Mouse (Mus musculus) MEL (cell line): ENCODE results near the gene Rbm24. TPM values are rescaled to one million over a fixed set of nuclear protein-coding genes. Genes with fewer than 3 reads are reported as not detected.

ENCODE experiments used
- DNase-seq: peaks from one replicate; pipeline ENCODE4 v3.0.0; 2011; ENCODE audit warnings: low read depth, low spot score
- H3K27ac ChIP-seq: 2 replicates; pipeline ENCODE4 v1.5.1; 2012; ENCODE audit warnings: low read depth, mild to moderate bottlenecking, control low read depth, low read length, moderate library complexity; ENCODE audit not compliant: control insufficient read depth
- H3K27me3 ChIP-seq, 2 experiments: fragments of 150-350 bp in 1 of 2; sonication (generic) in 1 of 2; 2 replicates each; pipeline ENCODE4 v1.6.1; 2012; ENCODE audit warnings: low read length in 2 of 2, mild to moderate bottlenecking in 2 of 2, improper control_type of control experiment in 1 of 2, moderate library complexity in 1 of 2; ENCODE audit not compliant: insufficient read depth in 2 of 2, control insufficient read depth in 1 of 2
- H3K36me3 ChIP-seq, 2 experiments: 2 replicates each; pipeline ENCODE4 v1.6.1; 2012 to 2014; ENCODE audit warnings: low read length in 2 of 2, improper control_type of control experiment in 1 of 2, inconsistent platforms in 1 of 2, mild to moderate bottlenecking in 1 of 2; ENCODE audit not compliant: insufficient read depth in 2 of 2, control insufficient read depth in 1 of 2
- H3K4me1 ChIP-seq, 2 experiments: fragments of 150-350 bp in 1 of 2; sonication (generic) in 1 of 2; 2 replicates each; pipeline ENCODE4 v1.6.1; 2012; ENCODE audit warnings: low read length in 2 of 2, improper control_type of control experiment in 1 of 2, mild to moderate bottlenecking in 1 of 2; ENCODE audit not compliant: insufficient read depth in 2 of 2, control insufficient read depth in 1 of 2
- H3K4me3 ChIP-seq, 2 experiments: fragments of 150-350 bp in 1 of 2; sonication (generic) in 1 of 2; 2 replicates each; pipeline ENCODE4 v1.5.1; 2012; ENCODE audit warnings: low read depth in 2 of 2, low read length in 2 of 2, mild to moderate bottlenecking in 2 of 2, moderate library complexity in 2 of 2, control low read depth in 1 of 2, improper control_type of control experiment in 1 of 2; ENCODE audit not compliant: control insufficient read depth in 1 of 2, insufficient read depth in 1 of 2
- H3K79me2 ChIP-seq: 2 replicates; pipeline ENCODE4 v1.6.1; 2012; ENCODE audit warnings: mild to moderate bottlenecking, low read length, moderate library complexity; ENCODE audit not compliant: control insufficient read depth, poor library complexity, insufficient read depth
- H3K9ac ChIP-seq: 2 replicates; pipeline ENCODE4 v1.6.1; 2012; ENCODE audit warnings: low read depth, mild to moderate bottlenecking, control low read depth, low read length, moderate library complexity; ENCODE audit not compliant: control insufficient read depth, poor library complexity, severe bottlenecking
- H3K9me3 ChIP-seq: fragments of 150-350 bp; sonication (generic); replicated peaks from 2 replicates; pipeline ENCODE4 v1.6.1; 2012; ENCODE audit warnings: mild to moderate bottlenecking, low read length, improper control_type of control experiment, moderate library complexity; ENCODE audit not compliant: insufficient read depth
- BHLHE40 ChIP-seq: IDR thresholded peaks from 2 replicates; pipeline ENCODE4 v1.6.1; 2012; ENCODE audit warnings: low read depth, mild to moderate bottlenecking, inconsistent platforms, low read length, improper control_type of control experiment, borderline replicate concordance
- CHD1 ChIP-seq: IDR thresholded peaks from 2 replicates; pipeline ENCODE4 v1.6.1; 2012; ENCODE audit warnings: low read depth, mild to moderate bottlenecking, inconsistent platforms, low read length, improper control_type of control experiment
- CHD2 ChIP-seq: IDR thresholded peaks from 2 replicates; pipeline ENCODE4 v1.6.1; 2011; ENCODE audit warnings: low read length, improper control_type of control experiment
- E2F4 ChIP-seq: IDR thresholded peaks from 2 replicates; pipeline ENCODE4 v1.6.1; 2011; ENCODE audit warnings: low read depth, low read length, improper control_type of control experiment, borderline replicate concordance
- ELF1 ChIP-seq: IDR thresholded peaks from 2 replicates; pipeline ENCODE4 v1.6.1; 2014; ENCODE audit warnings: low read depth, mild to moderate bottlenecking, inconsistent platforms, low read length, improper control_type of control experiment, moderate library complexity
- EP300 ChIP-seq, 2 experiments: IDR thresholded peaks; 2 replicates each; pipeline ENCODE4 v1.6.1; 2011; ENCODE audit warnings: improper control_type of control experiment in 2 of 2, low read length in 2 of 2, low read depth in 1 of 2, mild to moderate bottlenecking in 1 of 2
- GATA1 ChIP-seq: IDR thresholded peaks from 2 replicates; pipeline ENCODE4 v1.6.1; 2011; ENCODE audit warnings: low read depth, low read length, improper control_type of control experiment
- HCFC1 ChIP-seq: IDR thresholded peaks from 2 replicates; pipeline ENCODE4 v1.6.1; 2012; ENCODE audit warnings: low read depth, mild to moderate bottlenecking, inconsistent platforms, low read length, improper control_type of control experiment, moderate library complexity
- MAZ ChIP-seq: IDR thresholded peaks from 2 replicates; pipeline ENCODE4 v1.6.1; 2012; ENCODE audit warnings: low read depth, mild to moderate bottlenecking, inconsistent platforms, low read length, improper control_type of control experiment
- MEF2A ChIP-seq: IDR thresholded peaks from 2 replicates; pipeline ENCODE4 v1.6.1; 2014; ENCODE audit warnings: low read depth, mild to moderate bottlenecking, inconsistent platforms, low read length, improper control_type of control experiment; ENCODE audit not compliant: poor library complexity, insufficient replicate concordance, severe bottlenecking; ENCODE audit errors: extremely low read depth
- NELFE ChIP-seq: IDR thresholded peaks from 2 replicates; pipeline ENCODE4 v1.6.1; 2011; ENCODE audit warnings: low read depth, low read length, improper control_type of control experiment
- POLR2A ChIP-seq, 2 experiments: IDR thresholded peaks; 2 replicates each; pipeline ENCODE4 v1.6.1; 2011 to 2012; ENCODE audit warnings: low read length in 2 of 2, mild to moderate bottlenecking in 2 of 2, control low read depth in 1 of 2, improper control_type of control experiment in 1 of 2, low read depth in 1 of 2, moderate library complexity in 1 of 2; ENCODE audit not compliant: control insufficient read depth in 1 of 2, insufficient read depth in 1 of 2, poor library complexity in 1 of 2
- RAD21 ChIP-seq: IDR thresholded peaks from 2 replicates; pipeline ENCODE4 v1.6.1; 2011; ENCODE audit warnings: mild to moderate bottlenecking, low read depth, low read length, improper control_type of control experiment
- RCOR1 ChIP-seq: IDR thresholded peaks from 2 replicates; pipeline ENCODE4 v1.6.1; 2012; ENCODE audit warnings: low read depth, mild to moderate bottlenecking, inconsistent platforms, low read length, improper control_type of control experiment
- SIN3A ChIP-seq: IDR thresholded peaks from 2 replicates; pipeline ENCODE4 v1.6.1; 2012; ENCODE audit warnings: low read length, improper control_type of control experiment, inconsistent platforms
- TAL1 ChIP-seq: IDR thresholded peaks from 2 replicates; pipeline ENCODE4 v1.6.1; 2012; ENCODE audit warnings: mild to moderate bottlenecking, inconsistent platforms, low read length, moderate library complexity, mixed read lengths
- USF1 ChIP-seq: IDR thresholded peaks from 2 replicates; pipeline ENCODE4 v1.6.1; 2014; ENCODE audit warnings: low read depth, mild to moderate bottlenecking, inconsistent platforms, low read length, improper control_type of control experiment, moderate library complexity
- USF2 ChIP-seq, 2 experiments: IDR thresholded peaks; 2 replicates each; pipeline ENCODE4 v1.6.1; 2011 to 2012; ENCODE audit warnings: improper control_type of control experiment in 2 of 2, low read length in 2 of 2, borderline replicate concordance in 1 of 2, inconsistent platforms in 1 of 2, low read depth in 1 of 2, mild to moderate bottlenecking in 1 of 2; ENCODE audit not compliant: insufficient read depth in 1 of 2
- ZC3H11A ChIP-seq: IDR thresholded peaks from 2 replicates; pipeline ENCODE4 v1.6.1; 2012; ENCODE audit warnings: low read depth, mild to moderate bottlenecking, inconsistent platforms, low read length, improper control_type of control experiment
- ZKSCAN1 ChIP-seq: IDR thresholded peaks from 2 replicates; pipeline ENCODE4 v1.6.1; 2012; ENCODE audit warnings: low read depth, mild to moderate bottlenecking, inconsistent platforms, low read length, improper control_type of control experiment, moderate library complexity
- ZNF384 ChIP-seq: IDR thresholded peaks from 2 replicates; pipeline ENCODE4 v1.6.1; 2012; ENCODE audit warnings: low read depth, mild to moderate bottlenecking, inconsistent platforms, low read length, improper control_type of control experiment
- polyA plus RNA-seq, 2 experiments: library from polyadenylated mRNA; stranded (reverse) in 1 of 2; unstranded in 1 of 2; fragments of >175 nt in 1 of 2; fragments of >200 nt in 1 of 2; gene quantifications; 2 replicates each; pipeline versions ENCODE4 v1.2.1 to v1.2.4; 2012; ENCODE audit warnings: low replicate concordance in 2 of 2, low read depth in 1 of 2; ENCODE audit not compliant: insufficient read length in 2 of 2, insufficient read depth in 1 of 2, missing spikeins in 1 of 2
- total RNA-seq: library from RNA; depleted of rRNA; stranded (reverse); fragments of 300-350 nt; gene quantifications from 2 replicates; pipeline ENCODE4 v1.2.3, GENCODE M21; 2012

Gene Rbm24
- total and polyA plus RNA-seq, 3 experiments, result not detected

DNA sequence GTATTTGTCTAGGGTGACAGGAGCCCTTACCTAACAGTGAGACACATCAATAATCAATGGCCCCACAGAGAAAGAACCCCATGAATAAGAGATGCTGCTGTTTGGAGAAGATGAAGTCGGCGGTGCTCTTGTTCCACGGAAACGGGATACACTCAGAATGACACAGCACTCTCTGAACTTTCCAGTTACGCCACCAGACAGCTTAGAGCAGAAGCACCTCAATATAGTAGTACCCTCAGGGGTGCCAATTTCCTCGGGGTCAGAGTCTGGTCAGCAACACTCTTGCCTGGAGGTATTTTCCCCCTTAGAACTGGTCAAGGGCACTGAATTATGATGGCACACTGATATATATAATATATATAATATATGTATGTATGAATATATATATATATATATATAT is 27.8 kb downstream of the Rbm24 start:
- Histone ChIP-seq H3K4me3 (no peak overlapping the region), H3K27ac (no peak overlapping the region), H3K79me2 (no peaks in the 10 kb centered on the region), H3K4me1 (peaks cover 0 to 21% of the 10 kb centered on the region in 2 experiments; a peak in 2 of 4 replicates), H3K9me3 (no peaks in the 10 kb centered on the region), H3K9ac (no peak overlapping the region), H3K27me3 (no peaks in the 10 kb centered on the region), H3K36me3 (peaks cover 0 to 2% of the 10 kb centered on the region in 2 experiments; a peak in 1 of 4 replicates)
- no peak for TF ChIP-seq ZKSCAN1
- no peak for TF ChIP-seq ZC3H11A
- TF ChIP-seq CHD2, result no peak
- no peak for TF ChIP-seq EP300 (IDR thresholded peaks at IDR 0.05; ENCODE audit: low read depth in 1 of 2, low read length in 2 of 2)
- no peak for TF ChIP-seq POLR2A (IDR thresholded peaks at IDR 0.05; ENCODE audit: control insufficient read depth in 1 of 2, insufficient read depth in 1 of 2, low read depth in 1 of 2, low read length in 2 of 2, poor library complexity in 1 of 2)
- TF ChIP-seq GATA1, result no peak
- no peak for TF ChIP-seq NELFE
- TF ChIP-seq RAD21, result no peak
- TF ChIP-seq BHLHE40, result no peak
- TF ChIP-seq TAL1, result no peak
- TF ChIP-seq RCOR1, result no peak
- no peak for TF ChIP-seq ELF1
- no peak for TF ChIP-seq SIN3A
- TF ChIP-seq ZNF384, result no peak
- TF ChIP-seq USF2 (IDR thresholded peaks at IDR 0.05; ENCODE audit: borderline replicate concordance in 1 of 2, insufficient read depth in 1 of 2, low read depth in 1 of 2, low read length in 2 of 2), result no peak
- no peak for TF ChIP-seq HCFC1
- no peak for TF ChIP-seq MEF2A
- no peak for TF ChIP-seq CHD1
- no peak for TF ChIP-seq E2F4
- DNase-seq, result no peak

DNA sequence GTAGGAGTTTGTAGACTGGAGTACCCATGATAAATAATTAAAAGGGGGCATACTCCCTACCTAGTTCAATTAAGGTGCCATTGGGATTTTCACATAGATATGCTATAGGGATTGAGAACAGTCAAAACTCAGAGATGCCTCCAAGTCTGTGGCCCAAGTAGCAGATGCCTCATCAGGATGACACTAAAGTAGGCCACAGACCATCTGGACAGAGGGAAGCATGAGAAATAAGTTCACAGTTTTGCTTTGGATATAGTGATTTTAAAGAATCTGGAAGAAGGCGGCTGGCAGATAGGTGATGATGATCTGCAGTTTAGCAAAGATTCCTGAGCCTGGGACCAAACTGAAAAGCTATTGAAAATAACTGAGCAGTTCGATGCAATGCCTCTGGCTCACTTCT is 30.0 kb downstream of the Rbm24 start:
- H3K4me3 ChIP-seq, result no peak overlapping the region
- H3K9ac ChIP-seq, result no peak overlapping the region
- H3K4me1 ChIP-seq, result peaks cover 0 to 20% of the 10 kb centered on the region in 2 experiments; a peak in 2 of 4 replicates
- H3K27me3 ChIP-seq, result no peaks in the 10 kb centered on the region
- H3K27ac ChIP-seq, result no peak overlapping the region
- DNase-seq, result no peak
- no peaks in the 10 kb centered on the region for H3K79me2 ChIP-seq
- no peaks in the 10 kb centered on the region for H3K9me3 ChIP-seq
- H3K36me3 ChIP-seq, result peaks cover 0 to 2% of the 10 kb centered on the region in 2 experiments; a peak in 1 of 4 replicates
- TF ChIP-seq HCFC1 (no peak), USF1 (no peak), MAZ (no peak)
